Mouse (Mus musculus): ENCODE measurements around the gene Cxcl1.

GRCm38 (mm10) chr5:90884628-90885242 lies 6.3 kb upstream of the Cxcl1 start:
- TF ChIP-seq CTCF (IDR thresholded peaks at IDR 0.05; ENCODE audit: extremely low read depth, insufficient read depth, insufficient read length, insufficient replicate concordance), result no peak
- TF ChIP-seq POLR2A (IDR thresholded peaks at IDR 0.05; ENCODE audit: low read depth, low read length), result no peak

Measured in spleen, adult 2 months (tissue).